Mouse (Mus musculus): Measurements from ENCODE around the gene Cacng5.

The Cacng5 gene

GRCm38 (mm10) chr11:107914634-107915226, at the start of gene Cacng5:
Gene Cacng5, minus strand, starts transcription at chr11:107915055.
- in situ Hi-C loops (cut with MboI; ENCODE audit: unreplicated experiment in 2 of 2), result no loop called here

- in situ Hi-C loops (cut with MboI; ENCODE audit: unreplicated experiment in 2 of 2), result no loop called here
Observed at GRCm38 (mm10) chr11:107957566-107958350, 42.9 kb upstream of the Cacng5 start.

DNA sequence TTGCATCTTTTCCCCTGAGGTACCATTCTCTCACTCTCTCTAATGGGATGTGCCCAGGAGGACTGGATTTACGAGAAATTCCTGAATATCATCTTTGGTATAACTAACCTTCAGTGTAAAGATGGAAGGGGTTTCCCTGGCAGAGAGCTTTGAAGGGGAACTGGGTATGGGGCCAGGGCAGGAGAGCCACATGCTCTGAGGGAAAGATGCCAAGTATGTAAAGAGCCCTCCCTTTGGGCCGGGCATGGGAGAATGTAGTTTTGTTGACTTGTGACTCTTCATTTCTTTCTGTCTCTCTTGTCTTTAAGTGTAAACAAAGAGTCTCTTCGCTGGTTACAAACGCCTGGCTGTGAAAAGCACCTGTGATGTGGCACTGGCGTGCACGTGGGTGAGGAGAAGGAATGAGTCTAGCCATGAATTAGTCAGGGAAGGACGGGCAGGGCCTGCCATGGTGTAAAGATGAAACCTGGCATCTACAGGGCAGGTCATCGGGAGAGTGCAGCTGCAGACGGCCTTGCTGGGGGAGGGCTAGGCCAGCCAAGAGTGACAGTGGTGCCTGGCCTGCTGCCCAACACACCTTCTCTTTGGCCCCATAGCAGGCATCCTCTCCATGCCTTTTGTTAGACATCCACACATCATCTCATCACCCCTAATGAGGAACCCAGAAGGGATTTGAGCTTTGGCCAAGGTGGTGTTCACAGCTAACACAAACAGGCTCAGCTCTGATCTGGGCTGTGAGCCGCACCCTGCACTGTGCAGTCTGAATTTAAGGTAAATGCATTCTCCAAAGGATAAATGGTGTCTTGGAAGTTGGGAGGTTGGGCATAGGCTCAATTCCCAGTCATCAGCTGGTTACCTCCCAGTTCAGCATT, 40.6 kb upstream of the Cacng5 start:
- in situ Hi-C loops (cut with MboI; ENCODE audit: unreplicated experiment in 2 of 2), result no loop called here

DNA sequence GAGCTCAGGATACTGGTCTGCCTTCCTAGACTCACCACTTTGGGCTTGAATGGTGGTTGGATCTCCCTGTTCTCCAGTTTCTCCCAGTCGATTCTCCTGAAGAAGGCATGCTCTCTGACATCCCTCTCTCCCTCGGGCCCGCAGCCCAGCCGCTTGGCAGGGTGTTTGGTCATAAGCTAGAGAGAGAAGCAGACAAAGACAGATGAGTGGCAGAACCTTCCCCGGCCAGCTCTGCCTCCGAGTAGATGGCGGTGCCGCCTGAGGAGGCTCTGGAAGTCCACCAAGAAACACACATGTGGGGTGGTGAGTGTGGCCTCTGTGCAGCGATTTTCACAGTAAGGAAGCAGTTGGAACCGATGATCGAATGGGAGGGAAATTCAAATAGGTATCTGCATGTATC, 36.6 kb upstream of the Cacng5 start:
- in situ Hi-C loops (cut with MboI; ENCODE audit: unreplicated experiment in 2 of 2), result no loop called here

- in situ Hi-C loops (cut with MboI; ENCODE audit: unreplicated experiment in 2 of 2), result no loop called here
Observed at GRCm38 (mm10) chr11:107950658-107951057, 35.8 kb upstream of the Cacng5 start.

GRCm38 (mm10) chr11:107950211-107950610, 35.4 kb upstream of the Cacng5 start:
- in situ Hi-C loops (cut with MboI; ENCODE audit: unreplicated experiment in 2 of 2), result no loop called here

- in situ Hi-C loops (cut with MboI; ENCODE audit: unreplicated experiment in 2 of 2), result no loop called here
Observed at GRCm38 (mm10) chr11:107947951-107948350, 33.1 kb upstream of the Cacng5 start.

DNA sequence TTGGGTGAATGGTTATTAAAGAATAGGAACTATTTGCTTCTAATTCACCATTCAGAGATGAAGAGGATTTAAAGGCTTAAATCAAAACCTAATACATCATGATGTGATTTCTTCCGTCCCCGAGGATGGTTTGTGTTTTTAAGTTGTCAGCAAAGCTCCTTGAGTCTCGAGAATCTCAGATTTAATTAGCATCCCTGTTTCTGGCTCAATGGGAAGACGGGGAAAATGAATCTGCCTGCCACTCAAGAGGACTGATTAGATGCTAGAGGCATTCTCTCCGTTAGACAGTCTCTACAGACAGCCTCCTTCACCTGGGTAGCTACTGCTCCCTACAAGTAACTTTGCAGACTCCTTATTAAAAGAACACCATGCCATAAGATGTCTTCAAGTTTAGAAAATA, 32.0 kb upstream of the Cacng5 start:
- in situ Hi-C loops (cut with MboI; ENCODE audit: unreplicated experiment in 2 of 2), result no loop called here

DNA sequence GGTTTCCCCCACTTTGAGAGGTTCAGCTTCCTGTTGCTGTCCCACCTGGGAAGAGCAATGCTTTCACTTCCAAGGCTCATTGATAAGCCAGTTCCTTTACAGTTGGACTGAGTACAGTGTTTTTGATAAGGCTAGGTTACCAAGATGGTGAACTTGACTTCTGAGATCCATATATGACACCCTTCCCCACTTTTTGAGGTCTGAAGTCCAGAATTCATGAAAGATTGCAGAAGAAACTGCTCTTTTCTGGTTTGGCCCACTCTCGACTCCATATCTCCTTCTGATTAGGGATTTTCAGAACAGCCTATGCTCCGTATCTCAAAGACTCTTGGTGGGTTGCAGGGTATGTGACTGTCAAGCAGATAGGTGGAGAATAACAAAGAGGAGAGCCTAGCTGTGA, 22.1 kb upstream of the Cacng5 start:
- in situ Hi-C loops (cut with MboI; ENCODE audit: unreplicated experiment in 2 of 2), result no loop called here

DNA sequence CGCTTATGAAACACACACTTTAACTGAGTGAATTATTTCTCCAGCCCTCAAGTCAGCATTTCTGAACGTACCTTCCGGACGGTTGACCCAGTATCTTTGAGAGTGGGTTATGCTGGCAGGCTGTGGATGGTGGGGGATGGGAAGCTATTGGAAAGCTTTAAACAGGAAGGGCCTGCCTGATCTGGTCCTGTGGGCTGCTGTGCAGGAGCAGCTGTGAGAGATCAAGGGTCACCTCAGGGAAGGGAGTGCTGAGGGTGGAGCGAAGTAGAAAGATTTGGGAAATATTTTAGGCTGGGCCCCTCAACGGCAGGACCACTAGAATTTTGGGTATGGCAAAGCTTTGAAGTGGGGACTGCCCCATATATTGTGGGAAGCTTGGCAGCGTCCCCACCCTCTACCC, 16.9 kb upstream of the Cacng5 start:
- in situ Hi-C loops (cut with MboI; ENCODE audit: unreplicated experiment in 2 of 2), result no loop called here

DNA sequence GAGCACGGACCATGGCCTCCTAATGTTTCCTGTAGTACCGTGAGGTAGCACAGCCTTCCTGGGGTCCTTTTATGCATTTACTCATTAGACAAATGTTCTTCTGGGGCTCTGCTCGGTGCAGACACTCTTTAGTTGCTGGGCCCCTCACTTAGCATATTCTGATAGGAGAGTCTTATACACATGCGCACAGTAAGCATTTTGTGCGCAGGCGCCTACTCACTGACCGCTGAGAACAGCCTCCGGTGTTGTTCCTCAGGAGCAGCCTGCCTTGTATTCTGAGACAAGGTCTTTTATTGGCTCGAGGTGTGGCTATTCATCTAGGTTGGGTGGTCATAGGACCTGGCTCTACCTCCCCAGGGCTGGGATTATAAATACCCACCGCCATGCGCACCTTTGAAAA, 16.4 kb upstream of the Cacng5 start:
- in situ Hi-C loops (cut with MboI; ENCODE audit: unreplicated experiment in 2 of 2), result no loop called here

DNA sequence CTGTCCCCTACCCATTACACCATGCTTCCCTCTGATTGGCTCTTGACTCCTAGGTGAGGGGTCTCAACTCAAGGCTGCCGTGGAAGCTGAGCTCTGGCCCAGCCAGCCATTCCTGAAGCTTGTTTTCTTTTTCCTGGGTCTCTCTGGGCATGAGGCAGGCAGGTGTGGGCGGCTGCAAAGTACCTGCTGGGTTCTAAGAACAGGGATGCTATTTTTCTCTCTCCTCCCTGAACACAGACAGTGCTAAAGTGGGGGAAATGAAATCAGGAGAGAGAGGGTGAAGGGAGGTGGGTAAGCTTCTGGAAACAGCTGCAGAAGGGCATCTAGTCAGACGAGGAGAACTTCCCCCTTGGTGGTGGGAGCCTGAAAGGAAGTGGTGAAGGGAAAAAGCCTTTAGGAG, 14.9 kb upstream of the Cacng5 start:
- in situ Hi-C loops (cut with MboI; ENCODE audit: unreplicated experiment in 2 of 2), result no loop called here

- in situ Hi-C loops (cut with MboI; ENCODE audit: unreplicated experiment in 2 of 2), result no loop called here
Observed at GRCm38 (mm10) chr11:107919852-107920508, 5.1 kb upstream of the Cacng5 start.

GRCm38 (mm10) chr11:107917721-107918235, 2.9 kb upstream of the Cacng5 start:
- in situ Hi-C loops (cut with MboI; ENCODE audit: unreplicated experiment in 2 of 2), result no loop called here

DNA sequence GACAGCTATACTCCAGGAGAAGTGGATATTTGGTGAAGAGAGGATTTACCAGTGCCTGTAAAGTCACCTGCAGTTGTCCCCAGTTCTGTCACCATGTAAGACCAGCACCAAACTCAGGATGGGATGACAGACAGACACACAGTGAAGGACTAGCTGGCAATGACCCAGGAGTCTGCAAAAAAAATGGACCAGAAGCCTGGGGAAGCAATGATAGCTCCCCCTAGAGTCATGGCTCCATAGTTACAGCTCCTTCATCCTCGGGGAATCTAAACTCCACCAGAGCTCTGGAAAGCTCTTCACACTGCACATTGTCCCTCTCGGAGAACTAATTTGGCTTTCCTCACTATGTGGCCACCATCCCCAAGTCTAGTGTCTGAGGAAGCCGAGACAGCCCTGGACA, 1.5 kb downstream of the Cacng5 start:
- in situ Hi-C loops (cut with MboI; ENCODE audit: unreplicated experiment in 2 of 2), result no loop called here

DNA sequence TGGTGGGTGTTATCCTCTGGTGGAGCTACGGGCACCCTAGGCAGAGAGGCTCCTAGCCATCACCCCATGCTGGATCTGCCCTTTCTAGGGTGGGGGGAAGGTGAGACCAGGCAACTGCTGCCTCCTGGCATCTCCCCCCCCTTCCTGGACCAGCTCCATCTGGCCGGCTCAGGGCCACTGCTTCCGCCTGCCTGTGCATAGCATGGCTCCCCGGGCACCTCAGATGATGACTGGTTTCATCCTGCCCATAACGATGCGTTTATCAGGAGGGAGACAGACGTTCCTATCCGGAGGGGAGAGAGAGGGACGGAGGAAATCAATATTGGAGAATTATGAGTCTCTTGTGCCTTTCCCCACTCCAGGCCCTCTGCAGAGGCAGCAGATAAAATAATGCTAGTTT, 9.5 kb downstream of the Cacng5 start:
- in situ Hi-C loops (cut with MboI; ENCODE audit: unreplicated experiment in 2 of 2), result no loop called here

- in situ Hi-C loops (cut with MboI; ENCODE audit: unreplicated experiment in 2 of 2), result no loop called here
Observed at GRCm38 (mm10) chr11:107903966-107904605, 10.8 kb downstream of the Cacng5 start.

- in situ Hi-C loops (cut with MboI; ENCODE audit: unreplicated experiment in 2 of 2), result no loop called here
Observed at GRCm38 (mm10) chr11:107900470-107900869, 14.4 kb downstream of the Cacng5 start.

DNA sequence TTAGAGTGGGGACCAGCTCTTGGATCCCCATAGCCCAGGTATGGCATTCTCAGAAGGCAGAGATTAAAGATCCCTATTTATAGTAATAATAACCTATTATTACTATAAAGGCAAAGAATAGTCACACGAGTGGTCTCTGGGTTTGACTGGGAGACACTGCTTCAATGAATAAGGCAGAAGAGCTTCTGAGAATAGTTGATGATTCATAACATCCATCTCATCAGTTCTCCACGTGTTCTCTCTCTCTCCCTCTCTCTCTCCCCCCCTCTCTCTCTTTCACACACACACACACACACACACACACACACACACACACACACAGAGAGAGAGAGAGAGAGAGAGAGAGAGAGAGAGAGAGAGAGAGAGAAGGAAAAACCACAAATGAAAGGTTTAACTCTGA, 16.2 kb downstream of the Cacng5 start:
- in situ Hi-C loops (cut with MboI; ENCODE audit: unreplicated experiment in 2 of 2), result no loop called here

DNA sequence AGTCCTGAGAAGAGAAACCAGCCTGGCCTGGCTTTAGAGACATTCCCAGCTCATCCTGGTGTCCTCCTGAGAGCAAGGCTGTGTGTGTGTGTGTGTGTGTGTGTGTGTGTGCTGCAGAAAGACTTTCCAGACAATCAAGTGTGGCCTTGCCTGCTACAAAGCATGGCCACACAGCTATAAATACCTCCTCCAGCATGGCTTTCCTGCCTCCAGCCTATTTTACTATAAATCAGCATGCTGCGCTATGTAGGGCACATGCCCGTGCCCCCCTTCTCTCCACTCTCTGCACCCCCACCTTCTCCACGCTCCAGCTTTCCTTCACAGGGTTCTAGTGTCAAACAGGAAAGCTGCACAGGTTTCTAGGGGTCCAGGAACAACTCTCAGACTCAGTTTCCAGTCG, 19.2 kb downstream of the Cacng5 start:
- in situ Hi-C loops (cut with MboI; ENCODE audit: unreplicated experiment in 2 of 2), result no loop called here

All from v-Abl transformed pro-B cells (cell line).